Mouse (Mus musculus) layer of hippocampus, adult 8-10 months (tissue): ENCODE data around the gene Tmeff2. TPM values are rescaled to one million over a fixed set of nuclear protein-coding genes. Genes with fewer than 3 reads are reported as not detected.
A peak's percentile ranks its signal among the peaks of the same experiment; 100 is the strongest.
"Not testable (repeated sequence)": the region's sequence is repeated elsewhere in the genome, so short reads cannot be mapped to it uniquely, and the experiment has no call there.

Experiments
- DNase-seq, 2 experiments: peaks; one replicate each; pipeline ENCODE4 v3.0.0; 2022; ENCODE audit warnings: low spot score in 2 of 2
- total RNA-seq, 4 experiments: library from RNA; stranded (reverse); gene quantifications; 2 replicates each; pipeline ENCODE4 v1.2.4; 2022

Gene Tmeff2
- 10 to 100 TPM; 53.0 to 55.6 (median 53.6) TPM for total RNA-seq

GRCm38 (mm10) chr1:50900386-50900785, at the start of gene Tmeff2:
Gene Tmeff2 (plus strand): TSS chr1:50900647.
- not testable (repeated sequence) for DNase-seq

- DNase-seq = no peak
These were observed 38.9 kb upstream of the Tmeff2 start for GRCm38 (mm10) chr1:50861515-50861914.

- peak; percentile 21 to 38 for DNase-seq
These were observed 2.8 kb upstream of the Tmeff2 start for GRCm38 (mm10) chr1:50897696-50898095.

- DNase-seq = peak; percentile 43 to 53
These were observed 24.4 kb downstream of the Tmeff2 start for GRCm38 (mm10) chr1:50924838-50925355.

GRCm38 (mm10) chr1:50925356-50925921, 25.0 kb downstream of the Tmeff2 start:
- peak; percentile 16 to 38 for DNase-seq

- peak in 1 of 2 experiments; percentile 46 for DNase-seq
These were observed 26.1 kb downstream of the Tmeff2 start for GRCm38 (mm10) chr1:50926374-50927060.

GRCm38 (mm10) chr1:50927077-50927611, 26.7 kb downstream of the Tmeff2 start:
- DNase-seq = peak; percentile 97

GRCm38 (mm10) chr1:50927679-50928187, 27.3 kb downstream of the Tmeff2 start:
- peak; percentile 29 to 55 for DNase-seq

GRCm38 (mm10) chr1:50928776-50929175, 28.3 kb downstream of the Tmeff2 start:
- DNase-seq = no peak

- DNase-seq = no peak
These were observed 34.6 kb downstream of the Tmeff2 start for GRCm38 (mm10) chr1:50935076-50935475.

GRCm38 (mm10) chr1:50935484-50935883, 35.0 kb downstream of the Tmeff2 start:
- no peak for DNase-seq

- DNase-seq = no peak
These were observed 39.9 kb downstream of the Tmeff2 start for GRCm38 (mm10) chr1:50940131-50941039.

GRCm38 (mm10) chr1:50948575-50948974, 48.1 kb downstream of the Tmeff2 start:
- DNase-seq = no peak

GRCm38 (mm10) chr1:50958844-50959243, 58.4 kb downstream of the Tmeff2 start:
- DNase-seq = no peak

GRCm38 (mm10) chr1:50961954-50962648, 61.7 kb downstream of the Tmeff2 start:
- DNase-seq = peak; percentile 38 to 57

GRCm38 (mm10) chr1:50962649-50963000, 62.2 kb downstream of the Tmeff2 start:
- DNase-seq = no peak

- DNase-seq = no peak
These were observed 69.2 kb downstream of the Tmeff2 start for GRCm38 (mm10) chr1:50969685-50970084.

GRCm38 (mm10) chr1:50970853-50971252, 70.4 kb downstream of the Tmeff2 start:
- no peak for DNase-seq

- DNase-seq = no peak
These were observed 72.3 kb downstream of the Tmeff2 start for GRCm38 (mm10) chr1:50972509-50973436.
